Mouse (Mus musculus) liver, adult 2 months (tissue): ENCODE data around the gene Ints1.

Experiments
- CTCF ChIP-seq: fragments of 200-500 bp; IDR thresholded peaks from 2 replicates; pipeline ENCODE4 v1.5.1; 2011; ENCODE audit warnings: low read depth, low read length, control low read depth
- POLR2A ChIP-seq: fragments of 200-500 bp; IDR thresholded peaks from 2 replicates; pipeline ENCODE4 v1.6.1; 2011; ENCODE audit warnings: low read length, control low read depth; ENCODE audit not compliant: insufficient read depth; ENCODE audit errors: extremely low read depth

DNA sequence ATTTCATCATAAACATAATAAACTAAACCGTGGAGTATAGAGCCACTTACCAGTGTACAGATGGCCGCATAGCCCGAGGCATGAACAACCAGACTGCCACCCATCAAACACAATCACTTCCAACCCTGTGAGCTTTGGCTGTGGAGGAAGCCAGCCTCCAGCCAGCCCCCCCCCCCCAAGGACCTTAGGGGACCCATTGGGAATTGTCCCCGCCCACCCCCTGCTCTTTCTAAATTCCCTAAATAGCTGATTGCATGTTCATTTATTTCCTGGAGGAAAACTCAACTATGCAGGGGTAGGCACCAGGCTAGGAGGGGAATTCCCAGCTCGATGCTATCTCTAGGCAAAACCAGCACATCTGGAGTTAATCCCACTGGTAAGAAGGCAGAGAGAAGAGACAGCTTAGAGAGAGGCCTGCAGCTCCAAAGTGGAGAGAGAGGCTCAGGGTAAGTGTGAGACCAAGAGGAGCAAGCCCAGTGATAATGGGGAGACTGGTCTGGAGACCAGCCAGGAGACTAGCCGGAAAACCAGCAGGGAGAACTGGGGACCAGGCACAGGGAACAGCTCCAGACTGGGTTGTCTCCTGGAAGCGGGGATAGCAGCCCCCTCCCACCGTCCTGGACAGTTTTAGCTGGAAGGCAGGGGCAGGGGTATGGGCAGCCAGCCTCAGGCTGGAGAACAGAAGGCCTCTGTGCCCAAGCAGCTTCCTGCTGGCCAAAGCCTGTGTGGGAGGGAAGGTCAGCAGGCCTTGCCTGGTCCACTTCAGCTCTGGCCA is 44.6 kb downstream of the Ints1 start:
- no peak for TF ChIP-seq CTCF
- no peak for TF ChIP-seq POLR2A
